Mouse (Mus musculus): ENCODE measurements around the gene Gm9745. TPM values are rescaled to one million over a fixed set of nuclear protein-coding genes. Genes with fewer than 3 reads are reported as not detected.
"Not testable (repeated sequence)": the region's sequence is repeated elsewhere in the genome, so short reads cannot be mapped to it uniquely, and the experiment has no call there.

Gm9745 gene
- polyA plus RNA-seq, 1 experiment from 2014 or later, result not detected

DNA sequence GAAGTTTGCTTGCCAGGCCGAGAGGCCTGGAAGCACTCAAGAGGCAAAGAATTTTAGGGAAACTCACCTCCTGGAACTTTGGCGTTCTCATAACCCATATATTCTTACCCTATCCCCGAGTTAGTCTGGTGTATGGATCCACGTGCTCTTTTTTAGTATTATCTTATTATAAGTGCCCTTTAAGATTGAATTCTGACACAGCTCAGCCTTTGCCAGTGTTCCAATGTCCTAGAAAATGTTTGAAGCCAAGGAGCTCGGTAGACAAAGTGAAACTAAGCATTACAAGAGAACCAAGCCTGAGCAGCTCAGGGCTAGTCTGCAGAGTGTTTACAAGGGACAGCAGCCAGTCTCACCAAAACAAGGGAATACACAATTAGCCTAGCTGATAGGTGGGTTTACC, 14.2 kb upstream of the Gm9745 start:
- H3K4me2 ChIP-seq (ENCODE audit: low read depth, low read length); H3K27ac ChIP-seq (ENCODE audit: low read depth, low read length); H3K4me3 ChIP-seq (ENCODE audit: low read depth, low read length); H3K9ac ChIP-seq (replicated peaks; ENCODE audit: low read depth, low read length); H3K36me3 ChIP-seq (ENCODE audit: control insufficient read depth, insufficient read depth, low read length); H3K9me3 ChIP-seq (ENCODE audit: control insufficient read depth, low read length); H3K27me3 ChIP-seq (ENCODE audit: control insufficient read depth, insufficient read depth, low read length); H3K4me1 ChIP-seq (ENCODE audit: control insufficient read depth, insufficient read depth, low read length); ATAC-seq (ENCODE audit: low read depth): not testable (repeated sequence)
- 41% methylated on average over 5 of the region's 5 CpGs for WGBS

DNA sequence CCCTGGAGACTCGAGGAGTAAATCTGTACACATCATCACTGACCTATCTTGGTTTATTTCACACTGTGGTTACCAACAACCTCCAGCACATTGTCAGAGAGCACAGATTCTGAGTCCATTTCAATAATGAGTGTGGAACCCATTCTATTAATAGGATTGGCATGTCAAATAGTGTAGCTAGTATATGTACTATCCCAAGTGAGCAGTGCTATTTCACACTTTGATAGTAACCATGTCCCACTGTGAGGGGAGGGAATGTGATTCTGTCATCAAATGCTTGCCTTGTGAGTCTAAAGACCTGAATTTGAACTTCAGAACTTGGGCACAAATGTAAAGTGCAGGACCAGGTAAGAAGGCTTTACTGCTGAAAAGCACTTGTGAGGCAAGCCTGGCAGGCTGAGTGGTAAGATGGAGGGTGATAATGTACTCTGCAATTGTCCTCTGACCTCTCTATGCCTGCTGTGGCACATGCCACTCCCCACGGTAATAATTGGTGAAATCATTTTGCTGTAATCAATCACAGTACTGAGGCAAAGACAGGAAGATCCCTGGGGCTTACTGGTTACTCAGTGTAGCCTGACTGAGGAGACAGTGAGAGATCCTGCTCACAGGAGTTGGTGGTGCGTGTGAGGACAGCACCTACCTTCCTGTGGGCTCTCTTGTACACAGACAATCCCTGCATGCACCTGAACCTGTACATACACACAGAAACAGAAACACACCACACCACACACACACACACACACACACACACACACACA, 13.3 kb upstream of the Gm9745 start:
- 59% methylated on average over 3 of the region's 3 CpGs for WGBS
- H3K27me3 ChIP-seq (ENCODE audit: control insufficient read depth, insufficient read depth, low read length); H3K9ac ChIP-seq (replicated peaks; ENCODE audit: low read depth, low read length); H3K9me3 ChIP-seq (ENCODE audit: control insufficient read depth, low read length); H3K4me3 ChIP-seq (ENCODE audit: low read depth, low read length); H3K4me2 ChIP-seq (ENCODE audit: low read depth, low read length); H3K36me3 ChIP-seq (ENCODE audit: control insufficient read depth, insufficient read depth, low read length); H3K4me1 ChIP-seq (ENCODE audit: control insufficient read depth, insufficient read depth, low read length); H3K27ac ChIP-seq (ENCODE audit: low read depth, low read length): not testable (repeated sequence)
- peak; percentile 66; the same call in 1 of the 2 replicates for ATAC-seq (ENCODE audit: low read depth)

DNA sequence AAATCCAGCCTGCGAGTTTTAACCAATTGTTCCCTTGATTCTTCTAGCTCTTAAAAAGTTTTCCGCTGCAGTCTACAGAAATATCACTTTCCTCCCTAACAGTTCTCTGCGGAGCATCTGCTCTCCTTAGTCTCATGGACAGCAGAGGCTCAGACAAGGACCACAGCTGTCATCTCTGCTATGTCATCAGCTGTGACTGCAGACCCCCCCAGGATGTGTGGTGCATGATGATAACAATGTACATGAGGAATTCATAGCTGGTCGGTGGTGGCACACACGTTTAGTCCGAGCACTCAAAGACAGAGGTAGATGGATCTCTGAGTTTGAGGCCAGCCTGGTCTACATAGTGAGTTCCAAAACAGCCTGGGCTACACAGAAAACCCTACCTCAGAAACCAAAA, 11.5 kb upstream of the Gm9745 start:
- H3K36me3 ChIP-seq (ENCODE audit: control insufficient read depth, insufficient read depth, low read length); H3K4me3 ChIP-seq (ENCODE audit: low read depth, low read length); H3K27ac ChIP-seq (ENCODE audit: low read depth, low read length); H3K9ac ChIP-seq (replicated peaks; ENCODE audit: low read depth, low read length); H3K4me2 ChIP-seq (ENCODE audit: low read depth, low read length); H3K27me3 ChIP-seq (ENCODE audit: control insufficient read depth, insufficient read depth, low read length); H3K9me3 ChIP-seq (ENCODE audit: control insufficient read depth, low read length); ATAC-seq (ENCODE audit: low read depth); H3K4me1 ChIP-seq (ENCODE audit: control insufficient read depth, insufficient read depth, low read length): not testable (repeated sequence)
- 93% methylated on average over 5 of the region's 6 CpGs for WGBS

DNA sequence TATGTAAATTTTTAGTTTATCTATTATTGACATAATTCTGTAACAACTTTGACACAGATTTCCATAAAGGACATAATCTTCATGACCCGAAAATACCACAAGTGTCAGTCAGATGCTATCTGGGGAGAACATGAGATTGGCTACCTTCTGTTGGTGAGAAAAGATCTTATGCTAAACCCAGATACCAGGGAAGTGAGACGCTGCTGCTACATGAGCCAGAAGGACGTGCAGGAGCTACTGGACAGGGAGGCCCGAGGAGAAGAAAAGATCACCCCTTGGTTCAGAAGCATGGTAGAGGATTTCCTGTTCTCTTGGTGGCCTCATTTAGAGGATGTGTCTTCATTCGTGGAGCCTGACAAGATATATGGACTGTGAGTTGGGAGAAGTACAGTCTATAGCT, 11.0 kb upstream of the Gm9745 start:
- H3K9ac ChIP-seq (replicated peaks; ENCODE audit: low read depth, low read length); ATAC-seq (ENCODE audit: low read depth); H3K4me1 ChIP-seq (ENCODE audit: control insufficient read depth, insufficient read depth, low read length); H3K4me2 ChIP-seq (ENCODE audit: low read depth, low read length); H3K27ac ChIP-seq (ENCODE audit: low read depth, low read length); H3K36me3 ChIP-seq (ENCODE audit: control insufficient read depth, insufficient read depth, low read length); H3K4me3 ChIP-seq (ENCODE audit: low read depth, low read length); H3K27me3 ChIP-seq (ENCODE audit: control insufficient read depth, insufficient read depth, low read length); H3K9me3 ChIP-seq (ENCODE audit: control insufficient read depth, low read length): not testable (repeated sequence)
- WGBS, result 89% methylated on average over 1 of the region's 5 CpGs

DNA sequence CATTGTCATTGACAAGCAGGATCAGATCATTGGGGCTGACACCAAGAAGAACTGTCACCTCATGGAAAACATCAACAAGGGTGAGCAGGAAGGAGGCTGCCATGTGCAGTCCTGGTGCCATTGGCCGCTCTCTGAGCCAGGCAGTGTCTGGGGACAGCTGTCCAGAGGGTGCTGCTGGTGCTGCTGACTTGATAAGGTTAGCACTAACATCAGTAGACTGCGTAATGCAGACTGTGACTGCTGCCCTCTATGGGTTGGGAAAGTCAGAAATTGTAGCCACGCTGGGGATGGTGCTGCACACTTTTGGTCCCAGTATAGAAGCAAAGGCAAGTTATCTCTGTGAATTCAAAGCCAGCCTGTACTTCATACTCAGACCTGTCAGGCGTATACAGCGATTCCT, 8.8 kb upstream of the Gm9745 start:
- not testable (repeated sequence) for H3K4me3 ChIP-seq (ENCODE audit: low read depth, low read length); H3K27me3 ChIP-seq (ENCODE audit: control insufficient read depth, insufficient read depth, low read length); H3K9ac ChIP-seq (replicated peaks; ENCODE audit: low read depth, low read length); H3K36me3 ChIP-seq (ENCODE audit: control insufficient read depth, insufficient read depth, low read length); H3K4me2 ChIP-seq (ENCODE audit: low read depth, low read length); H3K27ac ChIP-seq (ENCODE audit: low read depth, low read length); H3K9me3 ChIP-seq (ENCODE audit: control insufficient read depth, low read length); H3K4me1 ChIP-seq (ENCODE audit: control insufficient read depth, insufficient read depth, low read length); ATAC-seq (ENCODE audit: low read depth)
- WGBS, result no CpG with 5 or more reads among the region's 5 CpGs

DNA sequence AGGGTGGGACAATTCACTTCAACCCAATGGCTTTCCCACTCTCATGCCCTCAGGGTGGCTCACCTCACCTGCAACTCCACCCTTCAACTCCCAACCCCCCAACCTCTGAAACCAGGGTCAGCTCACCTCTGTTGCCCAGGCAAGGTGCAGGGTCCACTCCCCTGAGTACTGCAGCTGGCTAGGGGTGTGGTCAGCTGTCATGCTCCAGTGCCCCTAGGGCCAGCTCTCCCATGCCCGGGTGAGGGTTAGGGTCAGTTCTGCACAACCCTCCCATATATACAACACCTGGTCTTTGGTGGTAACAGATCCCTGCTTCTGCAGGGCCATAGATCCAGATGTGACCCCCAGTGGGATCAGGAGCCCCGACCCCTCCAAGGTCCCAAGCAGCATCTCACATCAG, 7.1 kb upstream of the Gm9745 start:
- H3K36me3 ChIP-seq (ENCODE audit: control insufficient read depth, insufficient read depth, low read length); H3K4me2 ChIP-seq (ENCODE audit: low read depth, low read length); H3K27me3 ChIP-seq (ENCODE audit: control insufficient read depth, insufficient read depth, low read length); H3K4me1 ChIP-seq (ENCODE audit: control insufficient read depth, insufficient read depth, low read length); H3K9me3 ChIP-seq (ENCODE audit: control insufficient read depth, low read length); H3K27ac ChIP-seq (ENCODE audit: low read depth, low read length); ATAC-seq (ENCODE audit: low read depth); H3K9ac ChIP-seq (replicated peaks; ENCODE audit: low read depth, low read length); H3K4me3 ChIP-seq (ENCODE audit: low read depth, low read length): not testable (repeated sequence)
- 88% methylated on average over 2 of the region's 2 CpGs for WGBS

DNA sequence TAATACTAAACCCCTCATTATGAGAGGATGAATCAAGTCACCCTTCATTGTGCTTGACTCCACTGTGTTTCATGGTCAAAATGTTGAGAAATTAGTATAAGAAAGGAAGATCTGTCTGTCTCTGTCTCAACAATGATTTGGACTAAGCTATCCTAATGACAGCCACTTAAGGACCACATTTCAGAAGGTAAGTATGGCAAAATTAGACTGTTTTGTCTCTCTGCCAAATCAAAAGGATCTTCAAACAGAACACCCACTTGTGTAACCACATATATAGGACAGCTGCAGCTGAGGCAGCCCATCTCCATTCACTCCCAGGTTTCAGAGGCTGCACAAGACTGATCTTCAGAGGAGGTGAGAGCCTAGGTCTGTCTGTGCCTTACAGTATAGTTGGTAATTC, 4.5 kb upstream of the Gm9745 start, which contains the start of gene Idi2:
Gene Idi2, plus strand, starts transcription at position 301 of the 400 bp plus-strand sequence.
- not testable (repeated sequence) for H3K4me3 ChIP-seq (ENCODE audit: low read depth, low read length); H3K36me3 ChIP-seq (ENCODE audit: control insufficient read depth, insufficient read depth, low read length); H3K27me3 ChIP-seq (ENCODE audit: control insufficient read depth, insufficient read depth, low read length); H3K9ac ChIP-seq (replicated peaks; ENCODE audit: low read depth, low read length); H3K4me1 ChIP-seq (ENCODE audit: control insufficient read depth, insufficient read depth, low read length); H3K9me3 ChIP-seq (ENCODE audit: control insufficient read depth, low read length); H3K4me2 ChIP-seq (ENCODE audit: low read depth, low read length); H3K27ac ChIP-seq (ENCODE audit: low read depth, low read length); ATAC-seq (ENCODE audit: low read depth)

DNA sequence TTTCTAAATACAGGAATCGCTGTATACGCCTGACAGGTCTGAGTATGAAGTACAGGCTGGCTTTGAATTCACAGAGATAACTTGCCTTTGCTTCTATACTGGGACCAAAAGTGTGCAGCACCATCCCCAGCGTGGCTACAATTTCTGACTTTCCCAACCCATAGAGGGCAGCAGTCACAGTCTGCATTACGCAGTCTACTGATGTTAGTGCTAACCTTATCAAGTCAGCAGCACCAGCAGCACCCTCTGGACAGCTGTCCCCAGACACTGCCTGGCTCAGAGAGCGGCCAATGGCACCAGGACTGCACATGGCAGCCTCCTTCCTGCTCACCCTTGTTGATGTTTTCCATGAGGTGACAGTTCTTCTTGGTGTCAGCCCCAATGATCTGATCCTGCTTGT, 4.2 kb downstream of the Gm9745 start:
- not testable (repeated sequence) for H3K9me3 ChIP-seq (ENCODE audit: control insufficient read depth, low read length); H3K4me3 ChIP-seq (ENCODE audit: low read depth, low read length); H3K9ac ChIP-seq (replicated peaks; ENCODE audit: low read depth, low read length); H3K27ac ChIP-seq (ENCODE audit: low read depth, low read length); H3K27me3 ChIP-seq (ENCODE audit: control insufficient read depth, insufficient read depth, low read length); H3K4me1 ChIP-seq (ENCODE audit: control insufficient read depth, insufficient read depth, low read length); ATAC-seq (ENCODE audit: low read depth); H3K36me3 ChIP-seq (ENCODE audit: control insufficient read depth, insufficient read depth, low read length); H3K4me2 ChIP-seq (ENCODE audit: low read depth, low read length)
- no CpG with 5 or more reads among the region's 5 CpGs for WGBS

DNA sequence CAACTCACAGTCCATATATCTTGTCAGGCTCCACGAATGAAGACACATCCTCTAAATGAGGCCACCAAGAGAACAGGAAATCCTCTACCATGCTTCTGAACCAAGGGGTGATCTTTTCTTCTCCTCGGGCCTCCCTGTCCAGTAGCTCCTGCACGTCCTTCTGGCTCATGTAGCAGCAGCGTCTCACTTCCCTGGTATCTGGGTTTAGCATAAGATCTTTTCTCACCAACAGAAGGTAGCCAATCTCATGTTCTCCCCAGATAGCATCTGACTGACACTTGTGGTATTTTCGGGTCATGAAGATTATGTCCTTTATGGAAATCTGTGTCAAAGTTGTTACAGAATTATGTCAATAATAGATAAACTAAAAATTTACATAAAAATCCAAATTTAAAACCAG, 6.3 kb downstream of the Gm9745 start:
- not testable (repeated sequence) for H3K9me3 ChIP-seq (ENCODE audit: control insufficient read depth, low read length); H3K4me1 ChIP-seq (ENCODE audit: control insufficient read depth, insufficient read depth, low read length); H3K27me3 ChIP-seq (ENCODE audit: control insufficient read depth, insufficient read depth, low read length); H3K4me2 ChIP-seq (ENCODE audit: low read depth, low read length); ATAC-seq (ENCODE audit: low read depth); H3K9ac ChIP-seq (replicated peaks; ENCODE audit: low read depth, low read length); H3K4me3 ChIP-seq (ENCODE audit: low read depth, low read length); H3K27ac ChIP-seq (ENCODE audit: low read depth, low read length); H3K36me3 ChIP-seq (ENCODE audit: control insufficient read depth, insufficient read depth, low read length)
- WGBS, result no CpG with 5 or more reads among the region's 5 CpGs
